Comparison of ENCODE assay signal across 8 mouse cellular contexts in genomic region chr6:51469715-51470310, GRCm38 (mm10). TPM values are rescaled to one million over a fixed set of nuclear protein-coding genes. Genes with fewer than 3 reads are reported as not detected.
DNase-seq lines count a peak whose midpoint lies in the region; ATAC-seq and TF ChIP-seq lines count a peak whose summit lies in the region.

TSS of gene Hnrnpa2b1 (minus strand) at chr6:51469894.

- TF ChIP-seq CTCF in bone marrow macrophage, adult 2 months (IDR thresholded peaks at IDR 0.05; ENCODE audit: low read depth, low read length): no peak; the same call in 1 of the 2 replicates
- TF ChIP-seq CTCF in embryonic fibroblast, embryonic 13.5 days (IDR thresholded peaks at IDR 0.05; ENCODE audit: borderline replicate concordance, insufficient read depth, low read length): no peak

- peak; percentile 100 for DNase-seq in A20 (ENCODE audit: low read depth, low spot score)
- DNase-seq in heart, adult 9 months (ENCODE audit: low spot score in 2 of 2): peak; percentile 97 to 99
- DNase-seq in monocyte, adult 2 months (ENCODE audit: low read depth in 1 of 2, low spot score in 2 of 2): peak; percentile 98 to 99
- peak; percentile 97 to 98 for DNase-seq in spleen, postnatal 36 days (ENCODE audit: low spot score in 2 of 2)

- H3K4me1 ChIP-seq in bone marrow macrophage, adult 2 months (ENCODE audit: control insufficient read depth, insufficient read depth, low read length): peaks cover 14% of the 10 kb centered on the region
- peaks cover 3% of the 10 kb centered on the region; the same call in 1 of the 2 replicates for H3K4me1 ChIP-seq in embryonic fibroblast, embryonic 13.5 days (ENCODE audit: control insufficient read depth, insufficient read depth, low read length)
- peaks cover 34% of the 10 kb centered on the region for H3K4me1 ChIP-seq in kidney, embryonic 14.5 days (ENCODE audit: control insufficient read depth, insufficient read depth, low read length)
- peaks cover 22% of the 10 kb centered on the region for H3K4me1 ChIP-seq in limb, embryonic 15.5 days

- peak; percentile 93 for ATAC-seq in kidney, embryonic 14.5 days (ENCODE audit: low FRiP score, low TSS enrichment)
- ATAC-seq in limb, embryonic 15.5 days (ENCODE audit: insufficient number of reproducible peaks, low FRiP score, low TSS enrichment, low read depth): peak; percentile 92

- peaks cover 53% of the 10 kb centered on the region for H3K36me3 ChIP-seq in kidney, embryonic 14.5 days (ENCODE audit: control insufficient read depth, insufficient read depth, low read length)
- peaks cover 27% of the 10 kb centered on the region for H3K36me3 ChIP-seq in limb, embryonic 15.5 days

- TF ChIP-seq POLR2A in bone marrow macrophage, adult 2 months (IDR thresholded peaks at IDR 0.05; ENCODE audit: borderline replicate concordance, low read depth, low read length): peak; percentile 85; the same call in 1 of the 2 replicates
- TF ChIP-seq POLR2A in embryonic fibroblast, embryonic 13.5 days (IDR thresholded peaks at IDR 0.05; ENCODE audit: low read depth, low read length): peak; percentile 100

- H3K27ac ChIP-seq in bone marrow macrophage, adult 2 months (ENCODE audit: insufficient read depth, low read depth, low read length): peak within 1 kb of the TSS; percentile 95
- H3K27ac ChIP-seq in embryonic fibroblast, embryonic 13.5 days (ENCODE audit: insufficient read depth, low read length): peak within 1 kb of the TSS; percentile 99
- peak within 1 kb of the TSS; percentile 100 for H3K27ac ChIP-seq in kidney, embryonic 14.5 days (ENCODE audit: low read depth, low read length)
- peak within 1 kb of the TSS; percentile 100 for H3K27ac ChIP-seq in limb, embryonic 15.5 days

- H3K27me3 ChIP-seq in kidney, embryonic 14.5 days (ENCODE audit: control insufficient read depth, insufficient read depth, low read length): no peaks in the 10 kb centered on the region
- H3K27me3 ChIP-seq in limb, embryonic 15.5 days: no peaks in the 10 kb centered on the region

- H3K9ac ChIP-seq in kidney, embryonic 14.5 days (ENCODE audit: low read depth, low read length): peak within 1 kb of the TSS; percentile 100
- peak within 1 kb of the TSS; percentile 98 for H3K9ac ChIP-seq in limb, embryonic 15.5 days

- H3K9me3 ChIP-seq in kidney, embryonic 14.5 days (ENCODE audit: control insufficient read depth, low read length): no peaks in the 10 kb centered on the region
- no peaks in the 10 kb centered on the region for H3K9me3 ChIP-seq in limb, embryonic 15.5 days

- WGBS in kidney, embryonic 14.5 days: 0% methylated on average over 63 of the region's 63 CpGs
- WGBS in limb, embryonic 15.5 days: under 1% methylated on average over 63 of the region's 63 CpGs

- H3K4me2 ChIP-seq in kidney, embryonic 14.5 days (replicated peaks; ENCODE audit: low read depth, low read length): peak within 1 kb of the TSS; percentile 52
- peak within 1 kb of the TSS; percentile 41 for H3K4me2 ChIP-seq in limb, embryonic 15.5 days

- H3K4me3 ChIP-seq in bone marrow macrophage, adult 2 months (ENCODE audit: insufficient read depth, low read length): peak within 1 kb of the TSS; percentile 90
- peak within 1 kb of the TSS; percentile 97 for H3K4me3 ChIP-seq in embryonic fibroblast, embryonic 13.5 days (ENCODE audit: insufficient read depth, low read length)
- peak within 1 kb of the TSS; percentile 97 for H3K4me3 ChIP-seq in kidney, embryonic 14.5 days (ENCODE audit: low read length)
- H3K4me3 ChIP-seq in limb, embryonic 15.5 days: peak within 1 kb of the TSS; percentile 87

RNA-seq across cellular contexts. Expression of gene Hnrnpa2b1, which starts in this region (rescaled TPM):
- 726 and 831 TPM in 2 replicates for polyA plus RNA-seq in bone marrow macrophage, adult 2 months (2012; ENCODE audit: insufficient read depth, insufficient read length, missing spikeins)
- 838 and 1,144 TPM in 2 replicates for polyA plus RNA-seq in embryonic fibroblast, embryonic 13.5 days (2011; ENCODE audit: insufficient read length, low read depth, missing spikeins)
- polyA plus RNA-seq in kidney, embryonic 14.5 days (2014; fragmentation: Nextera tagmentation; extraction: Ambion mirVana): 1,078 and 1,378 TPM in 2 replicates
- 1,549 and 1,691 TPM in 2 replicates for polyA plus RNA-seq in limb, embryonic 15.5 days (2015; fragmentation: Nextera tagmentation; extraction: Ambion mirVana)

Comparison
In these comparisons a context has a peak if more than half of its experiments do, and no peak if none do; other contexts are left out.
1. Peak in every context shown above with its lines: DNase-seq, ATAC-seq, H3K4me3 ChIP-seq and H3K27ac ChIP-seq.